Mouse (Mus musculus): ENCODE data around the gene Ccdc169.

The Ccdc169 gene

DNA sequence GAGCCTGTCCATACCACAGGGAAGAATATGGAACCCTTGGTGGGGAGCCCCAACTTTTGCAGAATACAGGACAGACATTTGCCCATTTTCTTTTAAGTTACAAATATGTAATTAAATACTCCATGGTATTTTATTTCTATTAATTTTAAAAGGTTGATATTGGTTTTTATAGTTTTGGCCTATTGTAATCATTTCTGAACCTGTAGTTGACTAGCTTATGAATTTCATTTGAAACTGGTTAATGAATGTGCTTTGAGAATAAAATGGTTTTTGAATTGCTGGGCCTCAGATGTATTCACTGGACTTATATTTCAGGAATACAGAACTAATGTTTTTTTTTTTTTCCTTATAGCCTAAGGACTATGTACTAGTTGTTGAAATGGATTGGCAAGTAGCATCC is at the start of gene Ccdc169:
Gene Ccdc169, plus strand, starts transcription at position 301 of the 400 bp plus-strand sequence.
- DNase-seq, result no peak

DNA sequence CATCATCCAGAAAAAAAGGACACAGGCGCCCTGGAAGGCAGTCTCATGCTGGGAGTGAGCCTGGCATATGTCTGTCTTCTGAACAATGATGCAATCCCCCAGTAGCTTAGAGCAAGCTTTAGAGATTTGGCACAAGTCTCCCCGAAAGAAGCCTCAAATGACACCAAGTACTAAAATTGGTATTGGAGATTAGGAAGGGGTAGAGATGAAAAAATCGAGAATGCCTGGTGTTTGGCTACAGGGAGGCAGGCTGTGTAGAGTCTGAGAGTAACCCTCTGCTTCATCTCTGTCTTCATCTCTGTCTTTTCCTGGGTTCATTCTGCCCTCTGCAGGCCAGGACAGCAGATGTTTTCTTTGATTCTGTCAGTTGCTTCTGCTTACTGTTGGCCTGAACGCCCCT is 49.8 kb upstream of the Ccdc169 start:
- no peak for DNase-seq

- no peak for DNase-seq
Observed at GRCm38 (mm10) chr3:55088359-55088758, 48.8 kb upstream of the Ccdc169 start.

DNA sequence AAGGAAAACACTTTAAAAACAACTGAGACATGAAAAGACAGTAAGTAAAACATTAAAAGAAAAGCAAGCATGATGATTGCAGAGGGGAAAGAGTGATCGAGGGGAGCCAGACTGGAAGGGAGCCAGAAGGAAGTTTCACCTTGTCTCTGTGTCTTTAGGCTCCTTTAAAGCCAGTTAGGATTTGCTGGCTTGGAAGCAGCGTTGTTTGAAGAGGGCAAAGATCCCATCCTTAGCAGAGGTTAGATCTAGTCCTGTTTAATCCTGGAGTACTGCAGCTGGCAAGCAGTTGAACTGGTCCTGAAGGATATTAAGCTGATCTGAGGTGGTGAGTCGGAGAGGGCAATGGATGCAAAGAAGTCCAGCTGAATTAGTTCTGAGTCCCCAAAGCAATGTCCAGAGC is 48.3 kb upstream of the Ccdc169 start:
- DNase-seq, result no peak

DNA sequence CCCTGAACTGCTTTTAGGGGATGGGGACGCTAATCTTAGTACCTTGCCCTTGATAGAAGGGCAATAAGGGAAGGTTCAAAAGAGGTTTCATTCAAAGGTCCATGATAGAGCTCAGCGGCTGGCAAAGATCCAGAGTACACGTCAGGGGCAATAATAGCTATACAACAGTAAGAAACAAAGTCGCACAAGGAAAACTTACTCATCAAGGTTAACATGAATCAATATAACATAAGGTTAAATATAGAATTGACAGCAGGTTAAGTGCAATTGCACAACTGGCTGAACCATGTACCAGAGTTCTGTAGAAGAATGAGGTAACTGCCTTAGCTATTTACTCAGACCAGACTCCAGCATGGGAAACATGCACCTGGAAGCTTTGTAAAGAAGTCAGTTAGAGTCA is 47.8 kb upstream of the Ccdc169 start:
- no peak for DNase-seq

DNA sequence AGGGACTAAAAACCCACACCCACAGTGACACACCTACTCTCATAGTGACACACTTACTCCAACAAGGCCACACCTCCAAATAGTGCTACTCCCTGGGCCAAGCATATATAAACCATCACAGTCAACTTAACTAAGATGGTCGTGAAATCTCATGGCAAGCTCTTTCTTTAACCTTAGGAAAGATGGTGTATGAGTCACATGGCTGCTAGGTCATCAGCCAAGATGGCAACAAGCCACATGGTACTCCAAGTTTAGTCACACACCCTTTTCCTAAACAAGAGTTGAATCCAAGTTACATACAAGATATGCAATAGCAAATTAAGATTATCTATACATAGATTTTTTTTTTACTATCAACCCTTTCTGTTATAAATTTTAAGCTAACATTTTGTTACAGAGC is 44.0 kb upstream of the Ccdc169 start:
- no peak for DNase-seq

GRCm38 (mm10) chr3:55095968-55096654 is 41.0 kb upstream of the Ccdc169 start:
- no peak for DNase-seq

DNA sequence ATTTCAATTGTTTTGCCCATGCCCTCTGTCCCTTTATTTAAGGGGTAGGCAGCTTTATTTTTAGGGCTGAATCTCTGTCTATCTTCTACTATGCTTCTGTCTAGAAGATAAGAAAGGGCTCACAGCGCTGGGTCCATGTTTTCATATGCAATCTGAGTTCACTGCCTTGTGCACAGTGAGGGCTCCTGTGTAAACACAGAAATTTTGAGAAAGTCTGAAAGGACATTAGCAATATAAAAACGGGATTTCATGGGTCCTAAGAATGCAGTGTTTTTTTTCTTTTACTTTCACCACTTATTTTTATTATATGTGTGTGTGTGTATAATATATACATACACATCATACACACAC is 40.5 kb upstream of the Ccdc169 start:
- DNase-seq, result no peak

GRCm38 (mm10) chr3:55097186-55097585 is 40.0 kb upstream of the Ccdc169 start:
- DNase-seq, result no peak

DNA sequence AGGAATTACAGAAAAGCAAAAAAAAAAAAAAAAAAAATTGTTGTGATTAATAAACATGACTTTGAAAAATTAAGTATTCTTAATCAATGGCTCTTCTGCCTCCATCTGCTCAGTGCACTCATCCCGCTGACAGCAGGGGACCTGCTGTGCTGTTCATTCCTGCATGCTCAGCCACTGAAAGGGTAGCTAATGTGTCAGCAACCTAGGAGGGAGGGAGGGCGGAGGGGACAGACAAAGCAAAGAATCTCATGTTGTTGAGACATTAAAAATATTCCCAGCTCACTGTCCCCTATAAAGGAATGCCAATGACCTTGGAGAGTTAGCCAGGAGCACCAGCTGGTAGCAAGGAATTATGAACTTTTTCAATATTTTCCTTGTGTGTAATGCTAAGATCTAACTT is 39.1 kb upstream of the Ccdc169 start:
- DNase-seq, result no peak

GRCm38 (mm10) chr3:55098990-55099389 is 38.1 kb upstream of the Ccdc169 start:
- DNase-seq, result no peak

GRCm38 (mm10) chr3:55101092-55101491 is 36.0 kb upstream of the Ccdc169 start:
- no peak for DNase-seq

GRCm38 (mm10) chr3:55105372-55106023 is 31.6 kb upstream of the Ccdc169 start:
- DNase-seq, result no peak

- DNase-seq, result no peak
Observed at GRCm38 (mm10) chr3:55106051-55106450, 31.1 kb upstream of the Ccdc169 start.

GRCm38 (mm10) chr3:55109097-55109496 is 28.0 kb upstream of the Ccdc169 start:
- DNase-seq, result no peak

DNA sequence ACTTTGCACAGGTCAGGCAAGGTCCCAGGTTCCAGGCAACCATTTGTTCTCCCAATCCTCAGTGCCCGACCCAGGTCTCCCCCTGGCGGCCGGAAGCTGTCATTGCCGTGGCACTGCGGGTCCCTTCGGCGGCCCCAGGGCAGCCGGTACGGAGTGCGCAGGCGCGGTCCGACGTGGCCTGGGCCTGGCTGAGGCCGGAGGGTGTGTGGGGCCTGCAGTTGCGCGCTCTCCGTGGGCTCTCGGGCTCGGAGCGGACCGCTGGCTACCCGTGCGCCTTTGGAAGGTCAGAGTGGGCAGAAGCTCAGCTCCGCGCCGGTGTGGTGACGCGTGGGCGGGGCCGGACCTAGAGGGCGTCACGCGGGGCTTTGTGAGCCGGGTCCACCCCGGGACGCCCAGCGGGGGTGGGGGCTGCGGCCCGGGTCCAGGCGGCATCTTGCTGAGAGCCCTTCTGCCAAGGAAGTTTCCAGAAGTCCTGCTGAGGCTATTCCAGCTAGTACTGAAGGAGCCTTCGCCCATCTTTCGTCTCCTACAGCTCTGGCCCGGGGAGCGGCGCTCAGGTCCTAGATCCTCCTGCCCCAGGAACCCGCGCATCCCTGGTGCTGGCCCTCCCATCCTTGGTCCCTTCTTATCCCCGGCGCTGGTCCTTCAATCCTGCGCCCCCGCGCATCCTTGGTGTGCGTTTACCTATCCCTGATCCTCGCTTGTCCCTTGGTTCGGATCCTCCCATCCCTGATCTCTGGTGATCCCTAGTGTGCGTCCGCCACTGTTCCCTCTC is 25.0 kb upstream of the Ccdc169 start, which contains the start of gene Spg20:
Gene Spg20, plus strand, starts transcription at position 174 of the 775 bp plus-strand sequence.
- peak; percentile 98 for DNase-seq

- DNase-seq, result peak; percentile 13
Observed at GRCm38 (mm10) chr3:55112710-55113415, 24.3 kb upstream of the Ccdc169 start.

DNA sequence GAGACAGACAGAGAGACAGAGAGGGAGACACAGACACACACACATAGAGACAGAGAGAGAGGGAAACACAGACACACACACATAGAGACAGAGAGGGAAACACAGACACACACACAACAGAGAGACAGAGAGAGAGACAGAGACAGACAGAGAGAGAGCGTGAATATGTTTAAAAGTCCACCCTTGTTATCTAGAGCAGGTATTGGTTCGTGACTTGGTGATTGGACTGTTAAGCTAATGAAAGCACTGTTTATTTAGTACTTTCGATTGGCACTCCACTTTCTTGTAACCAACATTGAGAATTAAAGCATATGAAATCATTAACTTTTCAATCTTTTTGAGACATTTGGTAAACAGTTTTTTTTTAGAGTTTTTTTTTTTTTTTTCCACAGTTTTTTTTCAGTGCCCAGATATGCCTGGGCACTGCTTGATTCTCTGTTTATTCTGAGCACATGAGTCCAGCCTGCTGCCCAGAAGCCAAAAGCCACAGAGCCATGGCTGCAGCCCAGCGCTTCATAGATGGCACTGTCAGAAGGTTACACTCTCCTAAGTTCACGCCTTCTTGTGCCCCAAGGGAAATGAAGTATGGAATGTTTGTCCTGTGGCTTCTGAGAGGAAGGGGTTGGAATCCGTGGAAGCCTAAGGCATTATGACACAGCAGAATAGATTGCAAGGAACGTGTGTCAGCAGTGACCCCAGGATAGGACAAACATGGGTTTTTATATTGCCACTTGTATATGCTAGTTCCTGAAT is 22.6 kb upstream of the Ccdc169 start:
- no peak for DNase-seq

GRCm38 (mm10) chr3:55115071-55115470 is 22.1 kb upstream of the Ccdc169 start:
- DNase-seq, result no peak

- DNase-seq, result no peak
Observed at GRCm38 (mm10) chr3:55115989-55116388, 21.1 kb upstream of the Ccdc169 start.

GRCm38 (mm10) chr3:55119275-55119898 is 17.8 kb upstream of the Ccdc169 start:
- peak; percentile 41 for DNase-seq

DNA sequence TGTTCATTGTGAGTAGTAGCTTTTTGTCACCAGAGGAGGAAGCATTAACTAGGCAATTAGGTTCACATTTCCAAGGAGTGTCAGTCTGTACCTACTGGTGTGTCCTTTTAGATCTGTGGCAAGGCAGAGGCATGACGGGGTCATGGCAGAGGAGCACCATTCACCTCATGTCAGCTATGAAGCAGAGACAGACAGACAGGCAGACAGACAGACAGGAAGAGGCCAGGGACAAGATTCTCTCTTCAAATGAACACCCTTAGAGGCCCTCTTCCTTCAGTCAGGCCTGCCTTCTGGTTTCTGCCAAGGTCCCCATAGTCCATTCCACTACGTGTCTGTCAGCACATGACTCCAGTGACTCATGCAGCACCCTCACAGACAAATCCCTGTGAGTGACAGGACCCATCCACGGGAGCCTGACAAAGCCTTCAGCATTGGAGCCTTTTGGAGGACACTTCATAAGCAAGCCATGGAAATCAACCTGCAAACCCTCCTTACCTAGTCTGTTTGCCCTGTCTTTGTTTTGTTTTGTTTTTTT is 14.7 kb upstream of the Ccdc169 start:
- no peak for DNase-seq

All from lung, postnatal 14 days (tissue).